Mouse (Mus musculus) liver, postnatal 0 days (tissue): Measurements from ENCODE around the gene Hopx. TPM values are rescaled to one million over a fixed set of nuclear protein-coding genes. Genes with fewer than 3 reads are reported as not detected.

Experiments
- ATAC-seq: fragments of 200-750 bp; cut with Nextera tagmentation; 2 replicates; pipeline ENCODE4 v1.8.0; 2017; ENCODE audit warnings: mild to moderate bottlenecking, moderate library complexity
- DNase-seq: peaks from one replicate; pipeline ENCODE4 v3.0.0-alpha.2; 2016
- H3K27ac ChIP-seq: fragments of 300-500 bp; sonication (generic); 2 replicates; pipeline ENCODE4 v1.5.1; 2014; ENCODE audit warnings: antibody characterized with exemption, moderate library complexity, mild to moderate bottlenecking, low read depth
- H3K27me3 ChIP-seq: fragments of 300-500 bp; sonication (generic); 2 replicates; pipeline ENCODE4 v1.6.1; 2014; ENCODE audit warnings: low read length, control low read depth, mixed read lengths; ENCODE audit not compliant: insufficient read depth
- H3K36me3 ChIP-seq: fragments of 300-500 bp; sonication (generic); replicated peaks from 2 replicates; pipeline ENCODE4 v1.6.1; 2014; ENCODE audit warnings: mild to moderate bottlenecking, control low read depth, low read length, moderate library complexity, mixed read lengths; ENCODE audit not compliant: insufficient read depth
- H3K4me1 ChIP-seq: fragments of 300-500 bp; sonication (generic); 2 replicates; pipeline ENCODE4 v1.6.1; 2014; ENCODE audit warnings: antibody characterized with exemption, mild to moderate bottlenecking, control low read depth; ENCODE audit not compliant: insufficient read depth
- H3K4me2 ChIP-seq: fragments of 300-500 bp; sonication (generic); 2 replicates; pipeline ENCODE4 v1.6.1; 2014; ENCODE audit warnings: low read depth, mild to moderate bottlenecking, low read length, moderate library complexity, mixed read lengths
- H3K4me3 ChIP-seq: fragments of 300-500 bp; sonication (generic); 2 replicates; pipeline ENCODE4 v1.5.1; 2014; ENCODE audit warnings: low read depth, low read length
- H3K9ac ChIP-seq: fragments of 300-500 bp; sonication (generic); replicated peaks from 2 replicates; pipeline ENCODE4 v1.6.1; 2014; ENCODE audit warnings: mild to moderate bottlenecking, moderate library complexity
- H3K9me3 ChIP-seq: fragments of 300-500 bp; sonication (generic); 2 replicates; pipeline ENCODE4 v1.6.1; 2016; ENCODE audit warnings: mild to moderate bottlenecking, control low read depth, low read length, mixed read lengths
- CTCF ChIP-seq: sonication (generic); IDR thresholded peaks from 2 replicates; pipeline ENCODE4 v1.5.1; 2016; ENCODE audit warnings: antibody characterized with exemption, low read depth
- EP300 ChIP-seq: IDR thresholded peaks from 2 replicates; pipeline ENCODE4 v1.6.1; 2016; ENCODE audit warnings: antibody characterized with exemption, low read depth, mild to moderate bottlenecking
- WGBS: fragments of 180-500 bp; shearing (Covaris S2); extraction: QIAGEN DNeasy Blood & Tissue Kit; methylation state at CpG from one replicate; pipeline ENCODE4 v1.1.7; 2014; ENCODE audit not compliant: insufficient replicate concordance; 5-methylcytosine and 5-hydroxymethylcytosine counted together
- polyA plus RNA-seq: library from polyadenylated mRNA; unstranded; fragments of >200 nt; fragmentation: Nextera tagmentation; extraction: Ambion mirVana; gene quantifications from 2 replicates; pipeline ENCODE4 v1.2.1, GENCODE M21; 2015

Hopx gene
- polyA plus RNA-seq, 1 experiment from 2014 or later = 0.95 TPM

DNA sequence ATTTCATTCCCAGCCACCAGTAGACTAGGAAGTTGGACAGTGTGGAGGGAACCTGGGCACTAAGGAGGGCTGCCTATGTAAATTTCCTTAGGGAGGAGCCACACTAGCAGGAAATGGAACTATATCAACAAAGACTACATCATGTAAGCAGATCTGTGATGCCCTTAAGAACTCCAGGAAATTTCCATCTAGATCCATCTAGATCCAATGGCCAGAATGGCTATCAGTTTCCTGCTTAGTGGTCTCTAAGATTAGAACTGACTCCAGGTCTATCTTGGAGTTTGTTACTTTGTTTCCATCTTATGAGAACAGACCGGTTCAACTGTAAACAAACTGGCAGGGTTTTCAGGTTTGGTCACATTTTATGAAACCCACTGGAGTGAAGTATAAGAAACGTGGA lies 5.1 kb downstream of the Hopx start:
- Histone ChIP-seq H3K9me3 (no peaks in the 10 kb centered on the region), H3K4me2 (no peak overlapping the region), H3K36me3 (no peaks in the 10 kb centered on the region), H3K27me3 (no peaks in the 10 kb centered on the region), H3K4me1 (no peaks in the 10 kb centered on the region), H3K9ac (no peak overlapping the region), H3K27ac (no peak overlapping the region), H3K4me3 (no peak overlapping the region)
- 68% methylated on average over 2 of the region's 2 CpGs for WGBS
- no peak for ATAC-seq
- DNase-seq = no peak
- TF ChIP-seq EP300 (no peak), CTCF (no peak)

DNA sequence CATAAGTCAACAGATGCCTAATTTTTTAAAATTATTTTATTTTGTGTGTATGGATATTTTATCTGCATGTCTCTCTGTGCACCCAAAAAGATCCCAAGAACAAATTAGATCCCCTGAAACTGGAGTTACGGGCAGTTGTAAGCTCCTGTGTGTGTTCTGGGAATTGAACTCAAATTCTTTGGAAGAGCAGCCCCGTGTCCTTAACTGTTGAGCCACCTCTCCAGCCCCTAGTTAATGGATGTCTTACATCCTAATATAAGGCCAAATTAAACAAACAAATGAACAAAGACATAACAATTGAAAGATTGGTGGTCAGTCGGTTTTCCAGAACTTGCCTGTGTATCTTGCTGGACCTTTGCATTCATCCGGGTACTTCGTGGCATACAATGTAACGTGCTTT lies 6.1 kb downstream of the Hopx start:
- Histone ChIP-seq H3K9me3 (no peaks in the 10 kb centered on the region), H3K4me1 (no peaks in the 10 kb centered on the region), H3K9ac (no peak overlapping the region), H3K36me3 (no peaks in the 10 kb centered on the region), H3K4me3 (no peak overlapping the region), H3K27ac (no peak overlapping the region), H3K27me3 (no peaks in the 10 kb centered on the region), H3K4me2 (no peak overlapping the region)
- WGBS = 86% methylated on average over 6 of the region's 6 CpGs
- DNase-seq (no peak), ATAC-seq (no peak)
- TF ChIP-seq EP300 = no peak
- no peak for TF ChIP-seq CTCF

DNA sequence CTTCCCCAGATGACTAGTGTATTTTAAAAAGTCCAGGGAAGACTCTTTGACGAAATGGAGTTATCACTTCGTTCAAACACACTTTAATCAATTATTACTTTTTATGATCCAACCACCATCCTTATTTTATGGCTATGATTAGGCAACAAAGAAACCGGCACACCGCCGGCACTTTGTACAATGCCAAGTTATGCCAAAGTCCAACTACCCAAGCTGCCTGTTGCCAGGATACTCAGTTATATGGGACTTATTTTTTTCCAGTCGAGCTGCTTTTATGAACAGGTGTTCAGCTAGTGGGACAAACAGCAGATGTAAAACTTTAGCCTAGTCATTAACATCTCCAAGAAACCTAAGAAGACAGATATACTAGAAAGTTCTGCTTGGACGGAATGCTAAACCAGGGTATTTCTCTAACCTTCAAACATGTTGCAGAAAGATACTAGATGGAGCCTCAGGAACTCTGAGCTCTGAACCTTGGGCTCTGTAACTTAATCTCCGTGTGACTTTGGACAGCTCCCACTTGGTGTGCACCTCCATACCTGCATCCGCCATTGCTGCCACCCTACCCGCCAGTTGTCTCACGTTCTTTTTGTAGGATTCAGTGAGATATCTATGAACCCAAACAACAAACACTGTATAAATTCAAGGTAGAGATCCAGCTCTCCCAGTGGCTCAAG lies 7.6 kb downstream of the Hopx start:
- no peak for ATAC-seq
- Histone ChIP-seq H3K27me3 (no peaks in the 10 kb centered on the region), H3K36me3 (no peaks in the 10 kb centered on the region), H3K27ac (no peak overlapping the region), H3K9me3 (no peaks in the 10 kb centered on the region), H3K4me3 (no peak overlapping the region), H3K4me2 (no peak overlapping the region), H3K4me1 (no peaks in the 10 kb centered on the region), H3K9ac (no peak overlapping the region)
- WGBS = 84% methylated on average over 11 of the region's 11 CpGs
- TF ChIP-seq CTCF = no peak
- no peak for TF ChIP-seq EP300
- DNase-seq = no peak

DNA sequence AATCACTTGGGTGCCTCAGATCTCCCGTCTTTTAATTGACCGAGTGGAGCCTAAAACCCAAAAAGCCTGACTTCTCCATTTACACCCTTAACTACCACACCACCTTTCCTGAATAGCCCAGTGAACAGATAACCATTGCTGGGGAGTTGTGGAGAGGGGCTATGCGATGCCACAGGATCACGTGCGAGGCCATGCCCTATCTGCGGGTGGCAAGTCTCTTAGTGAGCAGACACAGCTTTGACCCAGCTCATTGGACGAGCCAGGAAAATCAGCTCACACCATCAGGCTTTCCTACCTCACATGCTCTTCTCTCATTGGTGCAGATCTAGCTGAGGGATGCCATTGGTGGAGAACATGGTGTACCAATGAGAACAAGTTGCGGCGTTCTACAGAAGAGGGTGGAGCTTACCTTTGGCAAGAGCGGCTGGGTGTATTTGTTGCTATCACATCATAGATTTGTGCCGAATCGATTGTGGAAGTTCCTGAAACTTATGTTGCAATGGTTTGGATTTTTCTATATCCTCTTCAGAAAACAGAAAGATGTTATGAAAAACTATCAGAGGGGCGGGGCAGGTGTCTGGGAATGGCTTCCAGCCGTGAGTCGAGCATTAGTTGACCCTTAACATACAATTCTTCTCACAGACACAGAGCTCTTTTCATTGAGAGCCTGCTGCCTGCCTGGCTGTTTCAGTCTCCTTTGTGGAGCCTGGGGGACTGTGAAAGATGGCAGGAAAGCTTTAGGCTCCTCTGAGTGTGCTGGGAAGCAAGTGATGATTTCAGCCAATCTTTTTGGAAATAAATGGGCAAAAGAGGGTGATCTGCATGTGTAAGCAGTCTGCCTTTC lies 12.2 kb downstream of the Hopx start:
- Histone ChIP-seq H3K9ac (no peak overlapping the region), H3K27me3 (no peaks in the 10 kb centered on the region), H3K4me3 (no peak overlapping the region), H3K27ac (no peak overlapping the region), H3K36me3 (no peaks in the 10 kb centered on the region), H3K4me2 (no peak overlapping the region), H3K9me3 (no peaks in the 10 kb centered on the region), H3K4me1 (peaks cover 16% of the 10 kb centered on the region)
- DNase-seq = no peak
- 66% methylated on average over 15 of the region's 15 CpGs for WGBS
- TF ChIP-seq CTCF = no peak
- TF ChIP-seq EP300 = no peak
- no peak for ATAC-seq

DNA sequence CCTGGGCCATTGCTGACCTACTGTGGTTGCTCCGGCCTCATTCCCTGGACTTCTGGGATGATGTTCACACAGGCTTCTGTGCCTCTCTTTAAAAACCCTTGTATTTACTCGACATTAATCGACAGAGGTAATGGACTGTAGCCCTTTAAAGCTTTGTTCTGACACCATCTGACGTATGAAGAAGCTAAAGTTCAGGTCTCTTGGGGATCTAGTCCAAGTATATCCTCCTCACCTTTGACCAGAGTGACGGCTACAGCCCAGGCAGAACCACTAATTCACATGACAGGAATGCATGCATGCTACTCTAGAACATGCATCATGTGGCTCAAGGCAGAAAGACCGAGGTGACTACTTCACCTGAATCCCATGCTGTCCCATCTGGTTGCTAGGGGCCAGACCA lies 14.2 kb downstream of the Hopx start:
- Histone ChIP-seq H3K27me3 (no peaks in the 10 kb centered on the region), H3K27ac (no peak overlapping the region), H3K4me1 (peaks cover 21% of the 10 kb centered on the region), H3K4me2 (no peak overlapping the region), H3K9me3 (no peaks in the 10 kb centered on the region), H3K36me3 (no peaks in the 10 kb centered on the region), H3K4me3 (no peak overlapping the region), H3K9ac (no peak overlapping the region)
- DNase-seq (no peak), ATAC-seq (no peak)
- TF ChIP-seq CTCF = no peak
- no peak for TF ChIP-seq EP300
- 80% methylated on average over 6 of the region's 6 CpGs for WGBS

DNA sequence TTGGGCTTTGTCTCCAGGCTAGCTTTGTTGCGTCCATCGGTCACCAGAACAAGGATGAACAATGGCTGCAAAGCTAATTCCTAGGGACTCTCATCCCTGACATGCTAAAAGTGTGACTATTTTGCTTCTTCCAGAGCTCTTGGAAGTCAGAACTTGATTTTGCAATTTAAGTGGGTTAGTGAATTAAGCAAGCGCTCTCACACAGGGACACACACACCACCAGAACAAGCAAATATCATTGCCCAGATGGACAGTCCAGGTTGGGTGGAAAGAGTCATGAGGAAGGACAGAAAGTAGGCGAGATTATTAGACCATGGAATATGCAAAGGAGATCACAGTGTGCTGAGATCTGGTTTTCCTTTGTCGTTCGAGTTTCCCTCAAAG lies 14.9 kb downstream of the Hopx start:
- Histone ChIP-seq H3K27me3 (no peaks in the 10 kb centered on the region), H3K27ac (no peak overlapping the region), H3K9me3 (no peaks in the 10 kb centered on the region), H3K4me2 (no peak overlapping the region), H3K9ac (no peak overlapping the region), H3K4me1 (peaks cover 28% of the 10 kb centered on the region), H3K4me3 (no peak overlapping the region), H3K36me3 (no peaks in the 10 kb centered on the region)
- WGBS = 61% methylated on average over 6 of the region's 6 CpGs
- peak; percentile 39; the same call in 1 of the 2 replicates for ATAC-seq
- TF ChIP-seq CTCF (no peak), EP300 (no peak)
- no peak for DNase-seq
